Mouse (Mus musculus): Measurements from ENCODE around the gene Ptrhd1.
"Not testable (repeated sequence)": the region's sequence is repeated elsewhere in the genome, so short reads cannot be mapped to it uniquely, and the experiment has no call there.

Ptrhd1 gene

DNA sequence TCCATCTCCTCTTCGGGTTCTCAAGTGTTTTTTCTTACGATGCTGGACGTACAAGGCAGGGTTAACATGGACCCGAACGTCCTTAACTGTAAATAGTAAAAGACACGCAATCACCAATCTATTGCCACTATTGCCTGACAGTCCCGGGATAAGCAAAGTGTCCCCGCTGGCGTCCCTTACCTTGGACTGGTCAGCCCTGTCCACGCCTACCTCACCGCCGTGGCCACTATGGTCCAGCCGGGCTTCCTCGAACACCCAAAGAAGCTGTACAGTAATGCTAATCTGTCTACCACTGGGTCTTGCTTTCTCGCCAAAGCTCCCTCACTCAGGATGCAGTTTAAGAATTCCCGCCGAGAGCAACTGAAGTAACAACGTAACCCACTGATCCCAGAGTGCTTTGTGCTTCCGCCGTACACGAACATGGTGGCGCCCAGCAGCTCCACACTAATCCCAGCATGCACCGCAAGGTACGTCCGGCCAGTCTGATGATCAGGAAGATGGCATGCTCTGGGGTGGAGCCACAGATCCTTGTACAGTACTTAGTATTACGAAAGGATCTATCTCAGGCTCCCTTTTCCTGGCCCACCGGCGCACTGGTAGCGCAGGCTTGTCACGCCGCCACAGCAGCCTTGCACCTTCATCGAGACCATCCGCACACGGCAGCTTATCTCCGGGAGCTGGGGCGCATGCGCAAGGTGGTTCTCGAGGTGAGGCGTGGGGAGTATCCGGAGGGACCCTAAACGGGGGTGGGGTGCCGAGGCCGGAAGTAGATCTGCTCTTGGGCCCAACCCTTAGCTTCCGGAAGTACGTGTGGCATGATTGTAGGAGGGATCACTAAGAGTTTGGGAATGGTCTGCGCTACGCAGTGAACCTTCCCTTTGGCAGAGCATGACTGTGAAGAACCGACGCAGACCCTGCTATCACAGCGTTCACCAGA lies at the start of gene Ptrhd1, which contains the start of gene Cenpo:
Gene Ptrhd1 (plus strand): TSS at position 456 of the 937 bp plus-strand sequence.
Gene Cenpo (minus strand): TSS at position 723 of the 937 bp plus-strand sequence.
- peak; percentile 72 to 88 for DNase-seq (ENCODE audit: low spot score in 2 of 2)

GRCm38 (mm10) chr12:4184648-4185047 lies 49.2 kb upstream of the Ptrhd1 start:
- DNase-seq (ENCODE audit: low spot score in 2 of 2), result no peak

DNA sequence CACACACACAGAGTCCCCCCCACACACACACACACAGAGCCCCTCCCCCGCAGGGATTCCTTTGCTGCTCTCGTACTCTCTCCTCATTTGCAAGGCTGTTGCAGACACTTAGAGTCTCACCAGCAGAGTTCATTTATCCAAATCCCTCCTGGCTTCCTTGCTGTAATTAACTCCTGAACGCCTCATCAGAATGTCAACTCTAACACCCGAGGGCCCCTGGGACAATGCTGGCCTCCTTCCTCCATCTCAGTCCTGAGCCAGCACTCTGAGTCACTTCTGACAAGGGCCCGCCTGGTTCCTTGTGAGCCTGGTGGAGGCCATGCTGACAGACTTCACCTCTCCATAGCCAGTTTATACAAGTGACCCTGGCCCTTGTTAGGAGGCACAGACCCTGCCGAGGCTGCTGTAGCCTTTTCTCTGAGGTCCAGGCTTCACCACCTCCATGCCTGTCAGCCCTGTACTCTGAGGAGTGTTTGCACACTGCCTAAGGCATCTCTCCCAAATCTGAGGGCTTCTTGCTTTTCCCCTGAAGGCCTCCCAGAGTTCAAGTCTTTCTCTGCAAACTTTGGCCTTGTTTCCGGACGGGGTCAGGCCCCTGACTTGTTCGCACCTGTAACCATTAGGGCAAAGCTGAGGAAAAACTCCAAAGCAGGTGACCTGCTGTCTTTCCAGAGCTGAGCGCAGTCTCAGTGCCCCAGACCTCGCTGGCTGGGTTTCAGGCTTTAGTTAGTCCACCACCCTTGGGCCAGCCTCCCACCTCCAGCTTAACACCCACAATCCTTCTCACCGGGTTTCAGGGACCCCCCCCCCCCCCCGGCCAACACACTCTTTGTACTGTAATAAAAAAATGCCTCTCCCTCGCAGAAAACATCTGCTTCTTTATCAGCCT lies 45.4 kb upstream of the Ptrhd1 start:
- peak; percentile 25 to 57 for DNase-seq (ENCODE audit: low spot score in 2 of 2)

DNA sequence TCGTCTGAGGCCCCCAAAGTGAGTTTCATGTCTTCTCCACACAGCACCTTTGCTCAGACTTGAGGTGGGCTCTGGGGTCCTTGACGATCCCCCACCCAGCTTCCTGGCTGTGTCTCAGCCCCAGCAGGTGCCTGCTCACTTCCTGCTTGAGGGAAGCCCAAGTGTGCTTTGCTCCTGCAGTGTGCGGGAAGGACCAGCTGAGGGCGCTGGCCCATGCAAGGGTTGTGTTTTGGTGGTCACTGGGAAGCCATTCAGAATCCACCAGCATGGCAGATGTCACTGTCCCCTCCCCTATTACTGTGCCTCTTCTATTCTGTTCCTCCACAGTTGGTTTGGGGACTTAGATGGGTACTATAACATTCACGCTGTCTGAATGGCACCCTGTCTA lies 44.8 kb upstream of the Ptrhd1 start:
- DNase-seq (ENCODE audit: low spot score in 2 of 2), result peak in 1 of 2 experiments; percentile 58

GRCm38 (mm10) chr12:4192514-4192913 lies 41.3 kb upstream of the Ptrhd1 start:
- DNase-seq (ENCODE audit: low spot score in 2 of 2), result no peak

- DNase-seq (ENCODE audit: low spot score in 2 of 2), result no peak
These were observed 40.6 kb upstream of the Ptrhd1 start for GRCm38 (mm10) chr12:4193025-4193740.

- DNase-seq (ENCODE audit: low spot score in 2 of 2), result no peak
These were observed 39.2 kb upstream of the Ptrhd1 start for GRCm38 (mm10) chr12:4194643-4195042.

DNA sequence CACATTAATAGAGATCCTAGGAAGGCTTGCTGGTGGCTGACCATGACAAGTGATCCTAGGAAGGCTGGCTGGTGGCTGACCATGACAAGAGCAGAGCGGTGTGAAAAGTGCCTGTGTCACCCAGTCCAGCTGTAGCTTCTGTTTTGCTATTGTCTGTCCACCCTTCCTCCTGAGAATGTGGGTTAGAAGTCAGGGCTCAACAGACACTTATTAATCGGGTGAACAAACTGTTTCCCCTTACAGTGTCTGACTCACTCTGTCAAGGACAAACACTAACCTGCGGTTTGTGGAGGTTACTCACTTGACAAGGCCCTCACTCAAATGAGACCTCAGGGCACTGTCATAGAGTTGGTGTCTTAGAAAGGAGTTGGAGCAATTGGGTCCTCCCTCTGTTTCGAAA lies 35.1 kb upstream of the Ptrhd1 start:
- no peak for DNase-seq (ENCODE audit: low spot score in 2 of 2)

- DNase-seq (ENCODE audit: low spot score in 2 of 2), result no peak
These were observed 34.6 kb upstream of the Ptrhd1 start for GRCm38 (mm10) chr12:4199271-4199670.

GRCm38 (mm10) chr12:4201454-4202200 lies 32.2 kb upstream of the Ptrhd1 start:
- no peak for DNase-seq (ENCODE audit: low spot score in 2 of 2)

GRCm38 (mm10) chr12:4202206-4202605 lies 31.6 kb upstream of the Ptrhd1 start:
- DNase-seq (ENCODE audit: low spot score in 2 of 2), result no peak

GRCm38 (mm10) chr12:4206106-4206505 lies 27.7 kb upstream of the Ptrhd1 start:
- no peak for DNase-seq (ENCODE audit: low spot score in 2 of 2)

DNA sequence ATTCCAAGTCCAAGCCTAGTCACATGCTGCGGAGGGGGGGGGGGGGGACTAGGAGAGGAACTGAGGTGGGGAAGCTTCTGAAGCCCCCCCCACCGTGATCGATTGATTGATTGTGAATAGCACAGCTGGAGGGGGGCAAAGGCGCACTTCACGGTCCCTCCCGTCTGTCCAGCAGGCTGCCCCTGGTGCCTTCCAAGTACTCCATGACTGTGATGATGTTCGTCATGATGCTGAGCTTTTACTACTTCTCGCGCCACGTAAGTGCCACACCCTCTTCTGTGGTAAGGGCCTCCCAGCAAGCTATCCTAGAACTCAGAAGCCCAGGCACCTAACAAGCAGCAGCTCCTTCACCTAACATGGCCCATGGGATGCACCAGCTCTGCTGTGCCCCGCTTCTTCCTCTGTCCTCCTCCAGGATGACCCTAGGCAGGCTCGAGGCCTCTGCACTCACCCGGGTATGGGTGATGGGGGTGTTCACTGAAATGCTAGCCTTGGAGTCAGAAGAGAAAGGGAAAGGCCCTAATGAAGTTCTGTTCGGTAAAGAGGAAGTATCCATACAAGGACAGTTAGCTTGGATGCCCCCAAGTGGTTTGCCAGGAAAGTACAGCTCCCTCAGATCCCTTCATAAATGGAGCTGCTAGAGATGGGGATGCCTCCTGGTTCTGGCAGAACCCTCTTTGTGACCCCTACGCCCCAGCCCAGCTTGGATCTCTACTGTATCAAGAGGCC lies 25.3 kb upstream of the Ptrhd1 start:
- peak in 1 of 2 experiments; percentile 59 for DNase-seq (ENCODE audit: low spot score in 2 of 2)

DNA sequence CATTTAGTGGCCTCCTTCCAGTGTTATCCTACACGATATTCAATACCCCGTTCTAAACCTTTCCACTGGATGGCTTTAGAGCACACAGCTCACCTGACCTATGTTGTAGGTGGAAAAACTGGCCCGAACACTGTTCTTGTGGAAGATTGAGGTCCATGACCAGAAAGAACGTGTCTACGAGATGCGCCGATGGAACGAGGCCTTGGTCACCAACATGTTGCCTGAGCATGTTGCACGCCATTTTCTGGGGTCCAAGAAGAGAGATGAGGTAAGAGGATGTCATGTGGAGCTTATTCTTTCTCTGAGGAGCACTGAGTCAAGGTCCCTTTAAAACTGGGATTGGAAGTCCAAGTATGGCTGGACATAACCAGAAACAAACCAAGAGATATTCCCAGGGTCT lies 24.6 kb upstream of the Ptrhd1 start:
- DNase-seq (ENCODE audit: low spot score in 2 of 2), result no peak

DNA sequence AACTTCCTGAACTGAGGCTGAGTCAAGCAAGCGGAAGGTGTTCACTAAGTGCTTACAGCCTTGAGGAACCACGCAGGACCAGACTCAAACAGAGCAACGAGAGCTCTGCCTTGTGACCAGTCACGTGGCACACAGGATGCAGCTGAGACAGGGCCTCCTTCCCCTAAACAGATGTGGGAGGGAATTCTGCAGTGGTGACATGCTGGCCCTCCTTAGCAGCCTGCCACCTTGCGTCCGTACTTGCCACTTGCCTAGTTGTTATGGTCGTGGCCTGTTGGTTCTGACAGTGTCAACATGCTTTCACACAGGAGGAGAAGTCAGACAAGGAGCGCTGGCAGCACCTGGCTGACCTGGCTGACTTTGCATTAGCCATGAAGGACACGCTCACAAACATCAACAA lies 22.7 kb upstream of the Ptrhd1 start:
- DNase-seq (ENCODE audit: low spot score in 2 of 2), result no peak

DNA sequence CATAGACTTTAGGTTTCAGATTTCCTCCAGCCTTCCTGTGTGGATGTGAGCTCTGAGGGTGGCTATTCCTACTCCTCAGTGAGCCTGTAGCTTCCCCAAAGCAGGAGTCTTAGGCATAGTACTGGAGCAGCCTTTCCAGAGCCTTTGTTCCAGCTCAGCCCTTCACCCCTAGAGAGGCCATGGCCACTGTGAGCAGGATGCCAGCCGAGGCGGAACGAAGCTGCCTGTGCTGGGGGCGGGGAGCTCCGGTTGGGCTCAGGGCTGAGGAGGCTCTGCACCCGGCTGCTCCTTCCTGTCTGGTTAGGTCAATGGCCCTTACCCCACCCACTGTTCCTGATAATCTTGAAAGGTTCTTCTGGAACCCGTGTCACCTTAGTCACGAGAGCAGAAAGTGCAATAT lies 20.9 kb upstream of the Ptrhd1 start:
- no peak for DNase-seq (ENCODE audit: low spot score in 2 of 2)

GRCm38 (mm10) chr12:4230156-4230555 lies 3.7 kb upstream of the Ptrhd1 start:
- DNase-seq (ENCODE audit: low spot score in 2 of 2), result no peak

DNA sequence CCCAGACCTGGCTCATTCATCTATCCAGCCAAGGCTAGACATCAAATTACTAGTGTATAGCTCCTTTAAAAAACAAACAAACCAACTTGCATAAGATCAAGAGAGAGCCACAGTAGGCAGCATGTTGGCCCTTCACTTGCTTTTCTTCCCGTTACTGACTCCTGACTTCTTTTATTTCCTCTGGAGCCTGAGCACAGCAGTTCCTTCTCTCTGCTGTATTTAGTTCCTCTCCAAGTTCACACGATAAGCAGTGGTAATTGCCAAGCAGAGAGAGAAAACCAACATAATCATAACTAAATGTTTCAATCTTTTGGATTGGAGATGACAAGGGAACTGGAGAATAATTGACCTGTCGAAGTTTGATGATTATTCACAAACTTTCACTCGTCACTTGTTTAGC lies 1.1 kb upstream of the Ptrhd1 start:
- DNase-seq (ENCODE audit: low spot score in 2 of 2), result no peak

DNA sequence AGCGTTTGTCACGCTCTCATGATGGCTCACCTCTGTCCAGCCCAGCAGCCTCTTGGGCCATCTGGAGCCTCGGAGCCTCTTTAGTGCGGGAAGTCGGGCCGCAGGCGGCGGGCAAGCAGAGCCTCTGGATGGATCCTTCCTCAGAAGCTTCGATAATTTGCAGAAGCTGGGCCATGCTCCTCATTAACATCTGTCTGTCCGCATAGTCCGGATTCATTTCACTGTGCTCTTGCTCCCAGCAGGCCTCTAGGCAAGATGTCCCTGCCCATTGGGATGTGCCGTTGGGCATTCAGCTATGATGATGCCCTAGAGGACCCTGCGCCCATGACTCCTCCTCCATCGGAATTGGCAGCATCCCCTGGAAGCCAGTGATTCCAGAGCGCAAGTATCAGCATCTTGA lies 3.7 kb downstream of the Ptrhd1 start:
- no peak for DNase-seq (ENCODE audit: low spot score in 2 of 2)

DNA sequence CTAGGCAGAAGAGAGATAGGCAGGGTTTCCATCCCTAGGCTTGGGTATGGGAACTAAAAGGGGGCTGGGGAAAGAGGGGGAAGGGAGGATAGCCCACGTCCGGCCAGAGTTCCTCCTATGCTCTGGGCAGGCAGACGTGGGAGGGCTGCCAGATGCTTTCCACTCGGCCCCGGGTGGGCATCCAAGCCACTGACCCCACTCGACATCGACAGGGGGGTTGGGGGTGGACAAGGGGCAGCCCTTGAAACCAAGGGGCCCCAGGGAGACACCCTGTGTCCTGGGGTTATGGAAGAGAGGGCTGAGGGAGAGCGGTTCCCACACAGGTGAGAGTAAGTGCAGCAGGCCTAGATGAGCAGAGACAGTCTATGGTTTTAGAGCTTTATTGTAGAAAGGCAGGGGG lies 6.5 kb downstream of the Ptrhd1 start:
- DNase-seq (ENCODE audit: low spot score in 2 of 2), result not testable (repeated sequence)
